Mouse (Mus musculus) neutrophil, adult 59 days (primary cell): ENCODE data around the gene 2610318N02Rik. TPM values are rescaled to one million over a fixed set of nuclear protein-coding genes. Genes with fewer than 3 reads are reported as not detected.

Experiments
- total RNA-seq, 2 experiments: library from RNA; stranded (reverse); gene quantifications; 1 replicate in 1 of 2; 2 replicates in 1 of 2; pipeline ENCODE4 v1.2.4; 2023

The 2610318N02Rik gene
- total RNA-seq, result 10 to 100 TPM in 1 of 2 experiments, 1 to 10 TPM in 1; 5.3 to 10.4 TPM

DNA sequence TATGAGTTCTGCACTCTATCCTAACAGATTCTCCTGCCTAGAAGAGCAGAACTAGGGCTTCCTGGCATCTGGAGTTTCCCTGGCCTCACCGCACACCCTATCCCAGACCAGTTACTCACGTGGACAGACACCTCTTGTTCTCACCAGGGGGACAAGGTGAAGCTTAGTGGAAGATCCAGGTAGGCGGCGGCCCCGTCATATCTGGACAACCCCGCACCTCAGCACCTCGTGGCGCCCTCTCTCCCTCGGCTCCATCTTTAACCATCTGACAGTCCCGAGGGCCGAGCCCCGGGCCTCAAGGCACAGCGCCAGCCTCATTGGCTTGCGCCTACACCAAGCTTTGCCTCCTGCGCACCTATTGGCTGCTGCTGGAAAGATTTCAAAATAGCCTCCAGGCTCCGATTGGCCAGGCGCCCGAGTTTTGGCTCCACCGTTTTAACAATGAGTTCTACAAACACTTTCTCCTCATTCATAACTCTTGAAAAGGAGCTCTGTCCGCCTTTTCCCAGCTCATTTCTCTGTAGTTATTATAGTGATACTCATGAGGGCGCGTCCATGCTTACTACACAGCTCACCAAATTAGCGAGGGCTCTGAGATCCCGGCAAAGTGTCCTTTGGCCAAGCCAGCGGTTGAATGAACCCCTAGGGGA is at the start of gene 2610318N02Rik:
2610318N02Rik (minus strand) TSS at position 297 of the 650 bp plus-strand sequence.

DNA sequence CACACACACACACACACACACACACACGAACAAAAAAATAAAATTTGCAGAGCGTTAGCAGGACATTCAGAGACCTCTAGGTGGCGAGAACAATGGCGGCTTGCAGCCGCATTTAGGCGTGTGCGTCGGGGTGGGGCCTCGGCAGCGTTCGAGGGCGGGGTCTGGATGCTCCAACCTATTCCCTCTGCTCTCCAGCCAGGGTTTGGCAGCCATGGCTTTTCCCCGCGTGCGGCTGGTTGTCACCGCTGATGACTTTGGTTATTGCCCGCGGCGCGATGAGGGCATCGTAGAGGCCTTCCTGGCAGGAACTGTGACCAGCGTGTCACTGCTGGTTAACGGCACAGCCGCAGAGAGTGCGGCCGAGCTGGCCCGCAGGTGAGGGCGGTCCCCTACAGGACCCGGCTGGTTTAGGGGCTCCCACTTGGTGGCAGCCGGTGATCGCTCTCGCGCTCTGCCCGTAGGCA is 21.8 kb upstream of the 2610318N02Rik start, which contains the start of gene Ccdc116:
Ccdc116 (minus strand) TSS at position 458 of the 464 bp plus-strand sequence.

DNA sequence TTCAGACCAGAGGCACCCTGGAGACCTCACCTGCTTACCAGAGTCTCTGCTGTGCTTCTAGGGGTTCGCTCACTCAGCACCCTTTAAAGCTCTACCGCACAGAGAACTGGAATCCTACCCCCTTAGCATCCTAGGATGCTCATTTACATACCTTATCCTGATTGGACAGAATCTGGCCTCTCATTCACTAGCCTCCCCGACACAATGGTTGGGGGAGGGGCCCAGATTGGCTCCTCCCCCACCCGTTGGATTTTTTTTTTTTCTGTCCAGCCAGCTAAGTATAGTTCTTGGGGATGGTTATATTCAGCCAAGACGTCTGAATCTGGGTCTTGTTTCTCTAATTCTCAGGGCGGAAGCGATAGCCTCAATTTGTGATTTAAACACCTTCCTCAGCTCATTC is 19.4 kb upstream of the 2610318N02Rik start, which contains the start of gene Ydjc:
Ydjc (plus strand) TSS at position 283 of the 400 bp plus-strand sequence.

DNA sequence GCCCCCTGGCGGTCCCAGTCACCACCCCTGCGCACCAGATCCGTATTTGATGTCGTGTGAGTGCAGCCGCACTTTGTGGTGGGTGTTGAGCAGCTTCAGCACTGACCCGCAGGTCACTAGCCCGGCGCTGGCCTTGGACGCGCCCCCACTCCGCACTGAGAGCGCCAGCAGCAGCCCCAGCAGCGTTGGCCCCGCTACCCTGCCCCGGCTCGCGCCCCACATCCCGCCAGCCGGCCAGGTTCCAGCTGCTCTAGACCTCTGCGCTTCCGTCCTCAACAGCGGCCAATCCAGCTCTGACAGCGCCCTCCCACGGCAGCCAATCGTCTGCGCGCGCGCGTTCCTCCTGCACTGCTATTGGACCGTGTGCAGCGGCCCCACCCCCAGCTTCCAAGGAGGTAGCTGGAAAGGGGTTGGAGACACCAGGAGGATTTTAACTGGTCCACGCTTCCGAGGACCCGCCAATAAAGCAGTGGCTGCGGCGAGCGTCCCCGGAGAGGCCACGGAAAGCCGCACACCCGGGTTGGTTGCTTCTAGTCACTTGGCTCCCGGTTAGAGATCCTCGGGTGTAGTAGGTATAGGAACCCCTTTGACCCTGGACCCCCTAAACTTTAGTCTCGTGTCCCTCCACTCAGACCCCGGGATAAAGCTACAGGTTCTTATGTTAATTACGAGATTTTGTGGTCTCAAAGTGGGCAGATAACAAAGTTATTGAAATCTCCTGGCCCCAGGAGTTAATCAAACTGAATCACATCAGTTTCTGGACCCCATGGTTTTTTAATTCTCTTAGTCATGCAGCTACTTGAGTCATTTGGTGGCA is 7.3 kb upstream of the 2610318N02Rik start, which contains the start of gene Sdf2l1:
Sdf2l1 (minus strand) TSS at position 295 of the 817 bp plus-strand sequence.

GRCm38 (mm10) chr16:17110771-17111743 is 13.9 kb downstream of the 2610318N02Rik start, which contains the start of gene Ppil2:
Gene Ppil2, minus strand, starts transcription at chr16:17111257.

GRCm38 (mm10) chr16:17069511-17070443 is 55.2 kb downstream of the 2610318N02Rik start, which contains the start of gene Ypel1:
Gene Ypel1, plus strand, starts transcription at chr16:17069696.

Other genes with a start within 250 kb of the 2610318N02Rik start
- 10 to 100 TPM in 1 of 2 experiments, 1 to 10 TPM in 1; 7.0 to 10.7 TPM for gene Ppm1f, start 228.7 kb downstream of the 2610318N02Rik start, total RNA-seq
- gene Mapk1, start 141.8 kb downstream of the 2610318N02Rik start, total RNA-seq, result 100 to 1,000 TPM in 1 of 2 experiments, 10 to 100 TPM in 1; 97.0 to 115 TPM
- gene Ypel1, start 55.5 kb downstream of the 2610318N02Rik start, total RNA-seq, result under 1 TPM; 0.24 to 0.60 TPM
- 10 to 100 TPM; 69.9 to 81.1 TPM for gene Ppil2, start 13.9 kb downstream of the 2610318N02Rik start, total RNA-seq
- gene Sdf2l1, start 7.2 kb upstream of the 2610318N02Rik start, total RNA-seq, result 10 to 100 TPM; 39.8 to 52.1 TPM
- 1 to 10 TPM; 4.9 to 6.9 TPM for gene Ydjc, start 19.5 kb upstream of the 2610318N02Rik start, total RNA-seq
- gene Ccdc116, start 22.1 kb upstream of the 2610318N02Rik start, total RNA-seq, result 1 to 10 TPM in 1 of 2 experiments, under 1 TPM in 1; 0.89 to 1.9 TPM
- 100 to 1,000 TPM; 135 to 163 TPM for gene Ube2l3, start 77.5 kb upstream of the 2610318N02Rik start, total RNA-seq
- gene Rimbp3, start 83.4 kb upstream of the 2610318N02Rik start, total RNA-seq, result under 1 TPM; 0.42 to 0.44 TPM
- gene Hic2, start 108.4 kb upstream of the 2610318N02Rik start, total RNA-seq, result 1 to 10 TPM; 1.2 TPM
- gene Tmem191c, start 150.9 kb upstream of the 2610318N02Rik start, total RNA-seq, result 1 to 10 TPM; 2.7 to 5.2 TPM
- not detected for gene Serpind1, start 206.2 kb upstream of the 2610318N02Rik start, total RNA-seq